Mouse (Mus musculus): Measurements from ENCODE around the gene Mtg1.
"Not testable (repeated sequence)": the region's sequence is repeated elsewhere in the genome, so short reads cannot be mapped to it uniquely, and the experiment has no call there.

Mtg1 gene

GRCm38 (mm10) chr7:140127911-140128310 lies 9.5 kb upstream of the Mtg1 start:
- no peak for DNase-seq

GRCm38 (mm10) chr7:140132184-140132583 lies 5.2 kb upstream of the Mtg1 start:
- not testable (repeated sequence) for DNase-seq

GRCm38 (mm10) chr7:140134033-140134432 lies 3.3 kb upstream of the Mtg1 start:
- not testable (repeated sequence) for DNase-seq

GRCm38 (mm10) chr7:140135106-140135770 lies 2.1 kb upstream of the Mtg1 start:
- DNase-seq: no peak

GRCm38 (mm10) chr7:140138021-140138310 lies 602 bp downstream of the Mtg1 start:
- no peak for DNase-seq

GRCm38 (mm10) chr7:140141350-140141749 lies 4.0 kb downstream of the Mtg1 start:
- DNase-seq: peak; percentile 71 to 76

GRCm38 (mm10) chr7:140144550-140144949 lies 7.2 kb downstream of the Mtg1 start:
- no peak for DNase-seq

- DNase-seq: peak; percentile 62
Observed at GRCm38 (mm10) chr7:140153383-140153782, 16.0 kb downstream of the Mtg1 start.

GRCm38 (mm10) chr7:140153829-140154217 lies 16.5 kb downstream of the Mtg1 start:
- DNase-seq: no peak

GRCm38 (mm10) chr7:140154218-140154927 lies 17.0 kb downstream of the Mtg1 start, which contains the start of gene Sprn:
TSS of gene Sprn (minus strand) at chr7:140154877.
- DNase-seq: peak; percentile 70 to 74

- no peak for DNase-seq
Observed at GRCm38 (mm10) chr7:140160363-140160762, 23.0 kb downstream of the Mtg1 start.

- no peak for DNase-seq
Observed at GRCm38 (mm10) chr7:140164664-140165063, 27.3 kb downstream of the Mtg1 start, which contains the start of gene Olfr522. TSS of gene Olfr522 (minus strand) at chr7:140164764.

GRCm38 (mm10) chr7:140167950-140168349 lies 30.6 kb downstream of the Mtg1 start:
- DNase-seq: no peak

- no peak for DNase-seq
Observed at GRCm38 (mm10) chr7:140169386-140169785, 32.0 kb downstream of the Mtg1 start.

GRCm38 (mm10) chr7:140170863-140171262 lies 33.5 kb downstream of the Mtg1 start:
- no peak for DNase-seq

GRCm38 (mm10) chr7:140172936-140173335 lies 35.6 kb downstream of the Mtg1 start, which contains the start of gene Olfr523:
TSS of gene Olfr523 (plus strand) at chr7:140173217.
- DNase-seq: peak; percentile 46 to 48

- no peak for DNase-seq
Observed at GRCm38 (mm10) chr7:140179176-140179575, 41.8 kb downstream of the Mtg1 start.

- DNase-seq: no peak
Observed at GRCm38 (mm10) chr7:140180692-140181091, 43.3 kb downstream of the Mtg1 start.

GRCm38 (mm10) chr7:140184206-140184605 lies 46.8 kb downstream of the Mtg1 start:
- no peak for DNase-seq

GRCm38 (mm10) chr7:140186646-140187620 lies 49.6 kb downstream of the Mtg1 start:
- no peak for DNase-seq

- no peak for DNase-seq
Observed at GRCm38 (mm10) chr7:140187721-140188390, 50.5 kb downstream of the Mtg1 start.

Measured in cerebellum, postnatal 36 days (tissue).